Mouse (Mus musculus) Patski (cell line): ENCODE data around the gene Zfp827. TPM values are rescaled to one million over a fixed set of nuclear protein-coding genes. Genes with fewer than 3 reads are reported as not detected.

Experiments
- ATAC-seq: fragments of 100-300 bp; one replicate; pipeline ENCODE4 v1.8.0; 2021
- CTCF ChIA-PET: fragments of 350-600 bp; sonication (Branson Sonifier 250); formaldehyde crosslinking; loops from one replicate; lab custom pipeline; 2022; ENCODE audit warnings: inconsistent platforms; lab: Charles Lee
- POLR2A ChIA-PET: fragments of 350-600 bp; sonication (Branson Sonifier 250); formaldehyde crosslinking; loops from one replicate; lab custom pipeline; 2022; ENCODE audit warnings: antibody characterized with exemption, inconsistent platforms; lab: Charles Lee
- DNase-seq: peaks from one replicate; pipeline ENCODE4 v3.0.0-alpha.2; 2011; ENCODE audit warnings: low read depth, low spot score
- H3K27me3 ChIP-seq: fragments of 371-371 bp; one replicate; pipeline ENCODE4 v1.5.1; 2021
- CTCF ChIP-seq: fragments of 100-300 bp; IDR thresholded peaks from one replicate; pipeline ENCODE4 v1.5.1; 2021
- in situ Hi-C: fragments of 300-500 bp; cut with MboI; formaldehyde crosslinking; loops from 3 replicates; pipeline ENCODE4 v1.11.1; 2018; ENCODE audit warnings: low pct_unique_long_range_greater_than_20kb, mixed read lengths
- polyA plus RNA-seq: library from polyadenylated mRNA; unstranded; gene quantifications from one replicate; pipeline ENCODE4 v1.2.3, GENCODE M21; 2021

Zfp827 gene
- polyA plus RNA-seq, result 24.1 TPM

DNA sequence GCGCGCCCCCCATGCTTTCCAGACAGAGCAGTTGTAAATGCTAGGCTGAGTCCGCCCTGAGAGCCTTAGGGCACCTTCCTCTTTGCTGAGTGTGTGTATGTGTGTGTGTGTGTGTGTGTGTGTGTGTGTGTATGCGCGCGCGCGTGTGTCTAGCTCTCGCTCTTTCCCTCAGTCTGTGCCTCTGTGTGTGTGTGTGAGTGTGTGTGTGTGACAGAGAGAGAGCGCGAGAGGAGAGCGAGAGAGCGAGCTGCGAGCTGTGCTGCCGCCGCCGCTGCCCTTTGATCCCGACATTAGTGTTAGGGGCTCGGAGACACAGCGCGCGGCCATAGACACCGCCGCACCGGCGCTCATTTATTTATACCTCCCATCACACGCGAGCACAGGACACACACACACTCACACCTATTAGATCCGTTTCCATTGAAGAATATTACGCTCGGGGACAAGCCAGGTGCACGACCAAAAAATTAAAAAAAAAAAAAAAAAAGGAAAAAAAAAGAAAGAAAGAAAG lies at the start of gene Zfp827:
TSS of gene Zfp827 (plus strand) at position 461 of the 511 bp plus-strand sequence.
- in situ Hi-C loops, result loop anchor here (5.0 to 25.0 kb wide), 2 partner anchors 264 to 559 kb away; partner anchors contain the start of gene Mmaa
- H3K27me3 ChIP-seq, result no peaks in the 10 kb centered on the region
- CTCF ChIA-PET, result no interaction called here
- no peak for TF ChIP-seq CTCF
- POLR2A ChIA-PET, result interaction anchor here (0.7 to 1.3 kb wide), 9 partner anchors 9 to 1587 kb away, joined by 3 to 10 read pairs (median 4); no protein-coding TSS in a partner anchor
- peak; percentile 17 for ATAC-seq
- DNase-seq, result no peak

DNA sequence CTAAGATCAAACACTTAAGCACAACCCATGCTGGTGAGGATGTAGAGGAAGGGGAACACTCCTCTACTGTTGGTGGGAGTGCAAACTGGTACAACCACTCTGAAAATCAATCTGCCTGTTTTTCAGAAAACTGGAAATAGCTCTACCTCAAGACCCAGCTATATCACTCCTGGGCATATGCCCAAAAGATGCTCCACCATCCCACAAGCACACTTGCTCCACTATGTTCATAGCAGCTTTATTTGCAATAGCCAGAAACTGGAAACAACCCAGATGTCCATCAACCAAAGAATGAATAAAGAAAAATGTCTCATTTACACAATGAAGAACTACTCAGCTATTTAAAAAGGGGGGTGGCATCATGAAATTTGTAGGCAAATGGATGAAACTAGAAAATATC lies 23.9 kb upstream of the Zfp827 start:
- no peak for TF ChIP-seq CTCF
- no peak for DNase-seq
- ChIA-PET CTCF (no interaction called here), POLR2A (no interaction called here)
- no peak for ATAC-seq
- H3K27me3 ChIP-seq, result peaks cover 30% of the 10 kb centered on the region
- in situ Hi-C loops, result no loop called here

DNA sequence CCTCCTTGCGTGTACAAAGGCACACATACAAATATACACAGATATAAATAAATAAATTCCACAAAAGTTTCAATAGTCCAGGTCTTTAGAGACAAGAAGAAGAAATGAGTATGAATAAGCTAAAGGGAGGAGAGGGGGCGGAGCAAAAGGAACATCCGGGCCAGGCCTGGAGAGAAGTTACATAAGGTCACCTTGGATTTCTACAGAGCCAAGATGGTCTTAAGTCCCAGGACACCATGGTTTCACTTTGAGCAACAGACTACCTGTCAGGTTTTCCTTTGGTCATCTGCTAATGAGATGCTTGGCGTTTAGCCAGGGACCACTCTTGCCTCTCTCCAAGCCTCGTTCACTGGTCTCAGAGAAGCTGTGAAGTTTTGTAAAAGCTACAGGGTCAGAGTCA lies 13.2 kb upstream of the Zfp827 start:
- ATAC-seq, result no peak
- ChIA-PET POLR2A (no interaction called here), CTCF (interaction anchor here (1.5 kb wide), 1 partner anchor 11 kb away, joined by 6 read pairs; no protein-coding TSS in a partner anchor)
- no peak for TF ChIP-seq CTCF
- H3K27me3 ChIP-seq, result no peaks in the 10 kb centered on the region
- DNase-seq, result no peak
- in situ Hi-C loops, result no loop called here

DNA sequence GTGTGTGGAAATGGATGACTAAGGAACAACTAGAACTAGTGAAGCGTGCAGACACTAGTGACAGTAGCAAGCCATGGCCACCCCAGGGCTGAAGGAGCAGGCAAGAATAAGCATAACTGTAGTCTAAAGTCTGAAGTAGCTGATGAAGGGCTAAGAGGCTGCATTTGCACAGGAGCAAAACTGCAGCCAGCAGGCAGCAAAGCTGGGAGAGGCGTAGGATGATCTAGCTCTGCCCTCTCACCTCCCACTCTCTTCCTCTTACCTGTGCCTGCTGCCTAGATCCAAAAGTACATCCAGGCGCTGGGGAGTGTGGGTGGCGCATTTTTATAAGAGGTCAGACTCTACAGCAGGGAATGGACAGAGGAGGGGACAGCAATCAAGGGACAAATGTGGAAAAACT lies 12.2 kb upstream of the Zfp827 start:
- no peak for DNase-seq
- ATAC-seq, result peak; percentile 35
- ChIA-PET CTCF (interaction anchor here (1.1 kb wide), 1 partner anchor 11 kb away, joined by 3 read pairs; no protein-coding TSS in a partner anchor), POLR2A (no interaction called here)
- in situ Hi-C loops, result no loop called here
- H3K27me3 ChIP-seq, result no peaks in the 10 kb centered on the region
- TF ChIP-seq CTCF, result no peak

DNA sequence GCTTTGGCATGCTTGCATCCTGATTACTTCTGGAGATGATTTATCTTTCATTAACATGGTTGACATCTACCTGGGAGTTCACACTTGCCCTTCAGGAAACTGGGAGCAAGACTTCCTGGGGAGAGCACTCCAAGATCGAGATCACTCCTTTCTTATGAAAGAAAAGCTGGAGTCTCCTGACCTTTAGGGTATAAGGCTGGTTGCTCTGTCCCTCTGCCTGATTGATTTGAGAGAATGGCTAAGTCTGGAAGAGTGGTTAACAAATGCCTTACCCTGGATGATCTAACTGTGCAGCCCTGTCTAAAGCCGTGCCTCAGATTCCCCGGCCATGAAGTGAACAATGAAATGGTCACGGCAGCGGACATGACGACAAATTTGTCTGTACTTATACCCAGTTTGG lies 11.7 kb upstream of the Zfp827 start:
- ATAC-seq (no peak), DNase-seq (no peak)
- TF ChIP-seq CTCF, result no peak
- POLR2A ChIA-PET, result no interaction called here
- no peaks in the 10 kb centered on the region for H3K27me3 ChIP-seq
- CTCF ChIA-PET, result no interaction called here
- in situ Hi-C loops, result no loop called here

DNA sequence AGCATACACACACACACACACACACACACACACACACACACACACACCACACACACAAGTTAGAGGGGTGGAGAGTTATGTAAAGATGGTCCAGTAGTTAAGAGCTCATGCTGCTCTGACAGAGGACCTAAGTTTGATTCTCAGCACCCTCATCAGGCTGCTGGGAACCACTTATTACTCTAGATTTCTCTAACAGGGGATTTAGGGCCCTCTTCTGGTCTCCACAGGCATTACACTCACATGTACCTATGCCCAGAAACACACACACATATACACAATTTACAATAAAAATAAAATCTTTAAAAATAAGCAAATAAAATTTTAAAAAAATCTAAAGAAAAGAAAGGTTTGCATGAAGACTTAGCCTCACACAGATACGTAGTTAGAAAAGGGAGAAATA lies 4.3 kb upstream of the Zfp827 start:
- no peaks in the 10 kb centered on the region for H3K27me3 ChIP-seq
- ATAC-seq, result no peak
- TF ChIP-seq CTCF, result no peak
- CTCF ChIA-PET, result no interaction called here
- POLR2A ChIA-PET, result interaction anchor here (0.5 kb wide), 1 partner anchor 106 kb away, joined by 3 read pairs; no protein-coding TSS in a partner anchor
- in situ Hi-C loops, result no loop called here
- no peak for DNase-seq

DNA sequence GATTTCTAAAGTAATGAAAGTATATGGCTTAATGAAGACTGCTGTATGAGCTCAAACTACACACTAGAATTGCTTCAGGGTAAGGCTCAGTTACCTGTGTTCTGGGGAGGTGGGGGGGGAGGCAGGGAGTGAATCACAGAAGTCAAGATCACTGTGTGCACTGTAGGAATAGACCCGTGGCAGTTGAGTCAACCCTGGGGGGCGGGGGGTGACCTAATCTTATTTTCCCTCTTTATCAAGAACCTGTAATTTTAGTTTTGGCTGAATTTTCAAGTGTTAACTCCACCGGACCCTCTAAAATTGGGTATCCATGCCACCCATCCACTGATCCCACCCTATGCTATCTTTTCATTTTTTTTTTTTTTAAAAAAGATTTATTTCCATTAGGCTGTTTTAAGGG lies 918 bp upstream of the Zfp827 start:
- ChIA-PET CTCF (interaction anchor here (0.8 kb wide), 1 partner anchor 21 kb away, joined by 3 read pairs; no protein-coding TSS in a partner anchor), POLR2A (no interaction called here)
- no peaks in the 10 kb centered on the region for H3K27me3 ChIP-seq
- TF ChIP-seq CTCF, result no peak
- no peak for DNase-seq
- ATAC-seq, result no peak
- in situ Hi-C loops, result loop anchor here (5.0 to 25.0 kb wide), 2 partner anchors 265 to 560 kb away; partner anchors contain the start of gene Mmaa

DNA sequence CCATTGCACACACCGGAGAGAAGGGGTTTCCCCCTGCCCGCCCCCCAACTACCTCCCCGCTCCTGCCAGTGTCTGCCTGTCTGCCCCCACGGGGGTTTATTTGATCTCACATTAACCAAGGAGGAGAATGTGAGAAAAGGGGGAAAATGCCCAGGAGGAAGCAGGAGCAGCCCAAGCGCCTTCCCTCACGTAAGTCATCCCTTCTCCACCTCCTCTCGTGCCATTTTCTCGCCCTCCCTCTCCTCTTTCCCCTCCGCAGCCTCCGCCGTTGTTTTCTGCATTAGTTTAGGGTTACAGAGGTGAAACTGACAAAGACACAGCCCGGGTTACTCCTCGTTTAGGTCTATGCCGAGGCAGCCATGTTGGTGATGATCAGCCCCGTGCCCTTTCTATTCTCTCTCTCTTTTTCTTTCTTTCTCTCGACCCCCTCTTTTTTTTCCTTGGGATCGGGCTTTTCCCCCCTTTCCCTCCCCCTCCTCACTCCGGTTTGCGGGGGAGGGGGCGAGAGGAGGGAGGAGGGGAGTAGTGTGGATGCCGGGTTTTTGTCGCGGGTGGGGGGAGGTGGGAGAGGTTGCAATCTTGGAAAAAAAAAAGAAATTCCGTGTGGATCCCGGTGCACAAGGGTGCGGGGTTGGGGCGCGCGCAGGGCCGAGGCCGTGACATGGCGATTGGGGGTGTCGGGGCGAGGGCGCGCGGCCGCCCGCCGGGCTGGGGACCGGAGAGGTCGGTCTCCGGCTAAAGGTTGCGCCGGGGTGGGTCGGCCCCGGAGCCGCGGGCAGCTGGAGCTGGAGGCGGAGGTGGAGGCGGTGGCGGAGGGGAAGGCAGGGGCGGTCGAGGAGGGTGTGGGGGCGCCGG lies 531 bp downstream of the Zfp827 start:
- no peaks in the 10 kb centered on the region for H3K27me3 ChIP-seq
- TF ChIP-seq CTCF, result no peak
- POLR2A ChIA-PET, result interaction anchor here (0.5 to 1.3 kb wide), 13 partner anchors 10 to 1588 kb away, joined by 3 to 10 read pairs (median 4); no protein-coding TSS in a partner anchor
- peak; percentile 19 for ATAC-seq
- in situ Hi-C loops, result loop anchor here (5.0 to 25.0 kb wide), 2 partner anchors 264 to 559 kb away; partner anchors contain the start of gene Mmaa
- no peak for DNase-seq
- CTCF ChIA-PET, result no interaction called here

DNA sequence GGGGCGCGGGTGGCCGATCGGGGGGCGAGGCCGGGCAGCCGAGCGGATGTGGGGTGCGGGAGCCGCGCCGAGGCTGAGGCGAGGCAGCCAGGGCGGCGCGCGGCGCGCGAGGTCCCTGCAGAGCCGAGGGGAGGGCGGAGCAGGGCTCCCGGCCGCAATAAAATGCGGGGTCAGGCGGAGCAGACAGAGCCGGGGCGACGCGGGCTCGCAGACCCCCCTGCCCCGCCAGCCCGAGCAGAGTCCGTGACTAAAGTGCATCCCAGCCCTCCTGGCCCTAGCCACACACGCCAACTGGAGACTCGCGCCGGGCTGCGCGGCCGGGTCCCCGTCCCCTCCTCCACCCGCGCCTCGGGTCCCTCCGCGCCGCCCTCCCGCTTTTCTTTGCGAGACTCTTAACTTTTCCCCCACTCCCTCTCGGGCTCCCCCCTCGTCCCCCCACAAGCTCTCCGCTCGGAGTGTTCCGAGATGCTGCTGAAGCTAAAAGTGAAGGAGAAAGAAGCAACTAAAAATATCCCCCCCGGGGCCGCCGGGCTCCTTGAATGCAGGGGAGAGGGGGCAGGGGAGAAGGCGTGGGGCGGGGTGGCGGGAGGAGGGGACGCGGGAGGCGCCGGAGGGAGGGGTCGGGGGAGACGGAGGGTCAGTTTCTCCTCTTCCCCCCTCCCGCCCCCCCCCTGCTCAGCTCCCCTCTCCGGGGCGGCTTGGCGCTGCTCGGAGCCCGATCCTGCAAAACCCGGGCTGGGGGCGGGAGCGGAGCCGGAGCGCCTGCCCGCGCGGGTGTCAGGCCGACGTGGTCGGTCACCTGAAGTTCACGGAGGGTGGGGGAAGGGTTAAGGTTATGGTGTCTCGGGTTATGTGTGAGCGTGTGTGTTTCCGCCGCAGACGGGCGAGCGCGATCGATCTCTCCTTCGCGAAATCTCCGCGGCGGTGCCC lies 1.4 kb downstream of the Zfp827 start:
- TF ChIP-seq CTCF, result no peak
- ATAC-seq (peak; percentile 68), DNase-seq (peak; percentile 38)
- in situ Hi-C loops, result loop anchor here (5.0 to 25.0 kb wide), 2 partner anchors 263 to 558 kb away; partner anchors contain the start of gene Mmaa
- CTCF ChIA-PET, result no interaction called here
- no peaks in the 10 kb centered on the region for H3K27me3 ChIP-seq
- POLR2A ChIA-PET, result interaction anchor here (0.7 to 1.0 kb wide), 3 partner anchors 11 to 1536 kb away, joined by 3 to 4 read pairs (median 3); no protein-coding TSS in a partner anchor
